Mouse (Mus musculus): ENCODE measurements at regions not wholly inside any gene's neighbourhood (a gene's known extent, or its start where the extent isn't known, plus 50 kb on each side); places are given as distances from the start of the nearest gene placed in this dataset.

- peak; percentile 66 for ATAC-seq (ENCODE audit: insufficient number of reproducible peaks, low FRiP score, low TSS enrichment)
Measured at GRCm38 (mm10) chr1:183504103-183504841, 86.3 kb downstream of the Hhipl2 start.

DNA sequence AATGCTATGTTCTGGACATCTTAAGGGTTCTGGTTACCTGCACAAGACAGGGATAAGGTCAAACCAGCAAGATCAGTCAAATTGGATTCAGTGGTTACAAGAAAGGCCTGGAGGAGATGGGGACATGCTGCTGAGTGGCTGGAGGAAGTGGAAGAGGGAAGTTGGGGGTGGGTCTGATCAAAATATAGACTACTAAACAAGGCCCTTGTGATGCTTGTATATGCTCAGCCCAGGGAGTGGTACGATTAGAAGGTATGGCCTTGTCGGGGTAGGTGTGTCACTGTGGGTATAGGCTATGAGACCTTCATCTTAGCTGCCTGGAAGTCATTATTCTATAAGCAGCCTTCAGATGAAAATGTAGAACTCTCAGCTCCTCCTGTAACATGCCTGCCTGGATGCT, 89.9 kb downstream of the Hhipl2 start:
- ATAC-seq (ENCODE audit: insufficient number of reproducible peaks, low FRiP score, low TSS enrichment) = no peak

DNA sequence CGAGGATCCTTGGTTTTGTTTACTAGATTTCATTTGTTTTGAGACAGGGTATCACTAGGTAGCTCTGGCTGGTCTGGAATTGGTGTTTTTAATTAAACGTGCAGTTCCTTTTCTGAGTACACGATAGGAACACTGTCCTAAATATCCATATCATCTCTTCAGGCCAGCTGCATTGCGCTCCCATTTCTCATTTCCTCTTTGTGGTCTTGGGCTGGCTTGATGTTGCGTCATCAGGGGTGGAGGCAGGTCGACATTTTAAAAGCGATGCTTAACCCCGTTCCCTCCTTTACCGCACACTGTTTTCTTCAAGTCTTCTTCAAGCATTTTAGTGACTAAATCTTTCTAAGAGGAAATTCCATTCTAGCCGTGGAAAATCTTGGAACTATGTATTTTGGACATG, 92.7 kb downstream of the Hhipl2 start:
- no peak for ATAC-seq (ENCODE audit: insufficient number of reproducible peaks, low FRiP score, low TSS enrichment)

- ATAC-seq (ENCODE audit: insufficient number of reproducible peaks, low FRiP score, low TSS enrichment) = no peak
Measured at GRCm38 (mm10) chr1:183513876-183514275, 95.9 kb downstream of the Hhipl2 start.

GRCm38 (mm10) chr1:183514281-183514983, 96.4 kb downstream of the Hhipl2 start:
- ATAC-seq (ENCODE audit: insufficient number of reproducible peaks, low FRiP score, low TSS enrichment) = 0 out of 2 replicates have a peak, but pooled peaks have one; percentile 33

DNA sequence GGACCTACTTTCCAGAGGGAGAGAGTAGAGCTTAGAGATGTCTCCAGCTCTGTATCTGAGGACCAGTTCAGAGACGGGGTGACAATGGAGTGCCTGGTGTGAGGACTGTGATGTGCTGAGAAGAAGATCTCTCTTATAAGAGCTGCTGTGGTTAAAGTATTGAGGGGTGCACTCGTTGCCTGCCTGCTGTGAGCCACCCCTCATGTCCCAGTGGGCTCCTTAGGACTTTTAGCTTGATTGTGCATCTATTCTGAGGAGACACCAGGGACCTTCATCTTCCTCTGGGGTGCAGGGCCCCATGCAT, 96.9 kb downstream of the Hhipl2 start:
- ATAC-seq (ENCODE audit: insufficient number of reproducible peaks, low FRiP score, low TSS enrichment) = no peak

DNA sequence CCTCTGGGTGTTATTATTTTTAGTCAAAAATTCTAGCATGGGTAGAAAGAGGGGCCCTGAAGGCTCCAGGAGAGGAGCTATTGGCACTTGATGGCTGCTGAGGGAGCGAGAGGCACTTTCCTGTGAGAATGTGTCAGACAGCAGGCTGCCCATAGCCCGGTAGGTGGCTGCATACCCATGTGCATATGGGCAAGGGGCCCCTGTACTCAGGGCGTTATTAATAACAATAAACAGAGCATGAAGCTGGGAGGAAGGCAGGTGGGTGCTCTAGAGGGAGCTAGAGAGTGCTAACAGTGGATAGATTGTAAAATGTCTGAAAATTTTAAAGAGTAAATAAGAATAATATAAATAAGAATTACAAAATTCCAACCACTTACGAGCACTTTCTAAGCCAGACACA, 98.2 kb downstream of the Hhipl2 start:
- ATAC-seq (ENCODE audit: insufficient number of reproducible peaks, low FRiP score, low TSS enrichment) = no peak

GRCm38 (mm10) chr1:183517236-183517635, 99.2 kb downstream of the Hhipl2 start:
- ATAC-seq (ENCODE audit: insufficient number of reproducible peaks, low FRiP score, low TSS enrichment) = no peak

DNA sequence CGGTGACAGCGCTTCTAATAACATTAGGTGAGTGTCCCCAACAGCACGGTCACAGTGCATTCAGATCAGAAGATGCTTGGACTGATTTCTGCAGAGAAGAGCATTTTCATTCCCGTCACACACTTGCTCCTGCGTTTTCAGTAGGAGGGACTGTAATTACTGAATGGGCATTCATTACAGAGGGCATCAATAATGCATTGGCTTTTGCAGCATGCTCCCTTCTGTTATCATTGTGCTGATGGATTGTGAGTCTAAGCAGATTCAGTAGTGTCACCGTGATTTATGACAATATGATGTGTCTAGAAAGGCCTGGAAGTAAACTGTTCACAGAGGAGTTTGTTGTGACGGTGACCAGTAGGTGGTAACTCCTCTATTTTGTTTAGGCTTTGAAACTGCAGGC, 103.6 kb downstream of the Hhipl2 start:
- ATAC-seq (ENCODE audit: insufficient number of reproducible peaks, low FRiP score, low TSS enrichment) = no peak

- no peak for ATAC-seq (ENCODE audit: insufficient number of reproducible peaks, low FRiP score, low TSS enrichment)
Measured at GRCm38 (mm10) chr1:183533386-183533785, 115.4 kb downstream of the Hhipl2 start.

DNA sequence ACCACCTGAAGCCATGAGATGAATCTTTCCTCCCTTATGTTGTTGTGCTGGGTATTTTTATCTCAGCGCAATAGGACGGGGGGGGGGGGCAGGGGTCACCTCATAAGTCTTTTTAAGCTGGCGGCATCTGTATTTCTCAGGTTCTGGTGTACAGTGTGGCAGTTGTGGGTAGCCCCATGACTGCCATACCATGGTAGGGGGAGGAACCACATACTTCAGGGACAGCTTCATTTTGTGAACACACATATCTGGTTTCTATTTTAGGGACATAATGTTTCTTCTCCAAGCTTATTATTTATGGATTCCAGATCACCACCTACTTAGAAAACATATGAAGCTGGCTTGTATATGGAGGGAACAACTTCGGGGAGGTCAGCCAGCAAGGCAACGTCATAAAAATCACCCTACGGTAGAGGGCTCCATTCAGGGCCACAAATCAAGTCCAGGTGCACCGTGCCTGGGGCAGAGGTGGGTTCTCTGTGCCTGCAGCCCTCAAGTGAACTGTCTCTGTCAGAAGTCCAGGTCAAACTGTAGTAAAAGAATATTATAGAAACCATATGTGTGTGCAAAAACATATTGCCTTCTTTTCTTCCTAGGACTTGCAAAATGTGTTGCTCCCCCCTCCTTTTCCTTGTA, 130.9 kb downstream of the Hhipl2 start:
- no peak for ATAC-seq (ENCODE audit: insufficient number of reproducible peaks, low FRiP score, low TSS enrichment)

GRCm38 (mm10) chr1:183552617-183553016, 134.6 kb downstream of the Hhipl2 start:
- no peak for ATAC-seq (ENCODE audit: insufficient number of reproducible peaks, low FRiP score, low TSS enrichment)

DNA sequence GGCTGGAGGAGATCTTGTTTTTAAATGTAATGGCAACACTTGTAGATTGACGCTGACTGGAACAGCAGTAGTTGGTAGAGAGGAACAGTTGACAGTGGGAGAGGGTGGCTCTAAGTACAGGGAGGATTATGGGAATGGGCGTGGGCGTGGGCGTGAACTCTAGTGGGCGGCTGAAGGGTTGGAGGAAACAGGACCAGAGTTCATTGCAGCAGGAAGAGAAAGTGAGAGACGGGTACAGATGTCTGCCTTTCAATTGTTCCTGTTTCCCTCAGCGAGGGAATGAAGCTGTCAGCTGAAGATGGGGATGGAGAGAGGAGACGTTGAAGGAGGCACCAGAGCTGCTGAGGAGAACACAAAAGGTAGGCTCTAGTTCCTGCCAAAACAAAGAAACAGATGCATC, 135.2 kb downstream of the Hhipl2 start:
- ATAC-seq (ENCODE audit: insufficient number of reproducible peaks, low FRiP score, low TSS enrichment) = no peak

DNA sequence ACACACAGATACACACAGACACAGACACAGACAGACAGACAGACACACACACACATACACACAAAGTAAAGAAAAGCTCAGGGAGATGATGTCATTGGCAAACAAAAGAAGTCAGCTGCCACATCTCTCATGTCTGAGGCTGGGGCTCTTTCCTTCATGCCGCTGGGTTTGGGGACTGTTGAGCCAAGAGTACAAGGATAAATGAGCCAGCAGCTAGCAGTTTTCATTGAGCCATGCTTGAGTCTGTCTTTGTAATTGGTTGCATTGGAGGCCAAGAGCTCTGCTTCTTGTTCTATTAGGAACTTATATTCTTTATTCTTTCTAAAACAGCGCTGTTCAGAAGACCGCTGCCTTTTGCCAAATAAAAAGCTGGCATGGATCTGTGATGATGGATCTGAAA, 144.8 kb downstream of the Hhipl2 start:
- no peak for ATAC-seq (ENCODE audit: insufficient number of reproducible peaks, low FRiP score, low TSS enrichment)

GRCm38 (mm10) chr1:183573621-183574585, 155.9 kb downstream of the Hhipl2 start:
- no peak for ATAC-seq (ENCODE audit: insufficient number of reproducible peaks, low FRiP score, low TSS enrichment)

DNA sequence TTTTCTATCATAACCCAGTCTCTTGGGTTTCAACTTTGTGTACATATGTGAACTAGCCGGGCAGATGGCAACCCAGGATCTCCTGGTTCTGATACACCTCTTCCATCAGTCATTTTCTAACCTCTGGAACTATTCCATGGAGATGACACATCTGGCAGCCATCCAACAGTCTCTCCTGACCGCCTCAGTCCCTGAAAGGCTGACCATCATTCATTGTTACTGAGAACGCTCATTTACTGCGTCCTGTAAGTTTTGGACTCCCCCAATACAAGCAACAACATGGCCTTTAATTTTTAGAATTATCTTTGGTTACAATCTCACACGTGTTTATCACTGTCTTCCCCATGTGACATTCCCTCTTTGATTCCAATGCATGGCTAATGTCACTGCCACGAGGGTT, 166.8 kb downstream of the Hhipl2 start:
- no peak for ATAC-seq (ENCODE audit: insufficient number of reproducible peaks, low FRiP score, low TSS enrichment)

DNA sequence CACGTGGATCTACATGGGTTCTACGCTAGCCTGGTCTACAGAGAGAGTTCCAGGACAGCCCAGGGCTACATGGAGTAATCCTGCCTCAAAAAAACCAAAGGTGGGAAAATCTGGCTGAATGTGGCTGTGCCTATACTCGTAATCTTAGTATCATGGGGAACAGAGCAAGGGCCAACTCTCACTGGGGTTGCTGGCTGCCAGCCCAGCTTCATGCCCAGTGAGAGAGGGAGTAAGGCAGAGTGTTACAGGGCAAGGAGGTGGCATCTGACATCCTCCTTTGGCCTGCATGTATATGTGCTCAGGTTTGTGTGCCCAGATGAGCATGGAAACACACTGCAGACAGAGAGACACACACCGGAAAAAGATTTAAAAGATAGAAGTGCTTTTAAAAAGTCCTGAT, 168.4 kb downstream of the Hhipl2 start:
- 0 out of 2 replicates have a peak, but pooled peaks have one; percentile 22 for ATAC-seq (ENCODE audit: insufficient number of reproducible peaks, low FRiP score, low TSS enrichment)

DNA sequence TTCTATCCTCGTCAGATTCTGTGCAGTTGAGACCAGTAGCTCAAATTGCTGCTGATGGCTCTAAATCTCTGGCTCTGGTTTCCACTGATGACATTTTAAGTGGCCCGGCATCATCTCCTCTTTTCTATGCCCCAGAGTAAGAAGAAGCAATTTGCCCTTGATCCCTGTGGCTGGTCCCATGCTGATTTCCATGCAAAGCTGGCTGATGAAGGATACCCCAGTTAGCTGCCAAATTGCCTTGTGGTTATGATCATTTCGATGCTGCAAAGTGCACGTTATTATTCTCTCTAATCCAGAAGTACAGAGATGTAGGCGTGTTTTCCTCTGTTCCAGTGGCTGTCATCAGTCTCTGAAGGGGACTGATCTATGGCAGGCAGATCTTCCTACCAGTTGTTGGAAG, 177.3 kb downstream of the Hhipl2 start:
- ATAC-seq (ENCODE audit: insufficient number of reproducible peaks, low FRiP score, low TSS enrichment) = no peak

DNA sequence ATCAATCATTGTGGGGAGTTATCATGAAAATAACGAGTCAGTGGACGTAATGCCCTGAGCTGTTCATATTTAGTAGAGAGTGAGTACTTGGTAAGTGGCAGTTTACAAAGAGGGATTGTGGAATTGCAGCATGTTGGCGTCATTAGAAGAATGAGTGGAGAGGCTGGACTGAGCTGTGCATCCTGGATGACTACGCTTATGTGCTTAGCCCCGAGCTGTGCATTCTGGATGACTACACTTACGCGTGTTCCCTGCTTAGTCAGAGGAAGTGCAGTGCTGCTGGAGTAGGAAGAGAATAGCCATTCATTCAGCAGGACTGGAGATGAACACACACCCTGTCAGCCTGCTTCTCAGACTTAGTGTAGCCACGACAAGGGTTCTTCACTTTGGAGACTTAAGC, 182.5 kb downstream of the Hhipl2 start:
- no peak for ATAC-seq (ENCODE audit: insufficient number of reproducible peaks, low FRiP score, low TSS enrichment)

- no peak for ATAC-seq (ENCODE audit: insufficient number of reproducible peaks, low FRiP score, low TSS enrichment)
Measured at GRCm38 (mm10) chr1:183611966-183612694, 194.1 kb downstream of the Hhipl2 start.

Measured in cerebellum, adult (tissue).